Mouse (Mus musculus): Measurements from ENCODE around the gene 9530068E07Rik. TPM values are rescaled to one million over a fixed set of nuclear protein-coding genes. Genes with fewer than 3 reads are reported as not detected.
"Not testable (repeated sequence)": the region's sequence is repeated elsewhere in the genome, so short reads cannot be mapped to it uniquely, and the experiment has no call there.

The 9530068E07Rik gene
- polyA plus RNA-seq, 1 experiment from 2014 or later = 210 TPM

DNA sequence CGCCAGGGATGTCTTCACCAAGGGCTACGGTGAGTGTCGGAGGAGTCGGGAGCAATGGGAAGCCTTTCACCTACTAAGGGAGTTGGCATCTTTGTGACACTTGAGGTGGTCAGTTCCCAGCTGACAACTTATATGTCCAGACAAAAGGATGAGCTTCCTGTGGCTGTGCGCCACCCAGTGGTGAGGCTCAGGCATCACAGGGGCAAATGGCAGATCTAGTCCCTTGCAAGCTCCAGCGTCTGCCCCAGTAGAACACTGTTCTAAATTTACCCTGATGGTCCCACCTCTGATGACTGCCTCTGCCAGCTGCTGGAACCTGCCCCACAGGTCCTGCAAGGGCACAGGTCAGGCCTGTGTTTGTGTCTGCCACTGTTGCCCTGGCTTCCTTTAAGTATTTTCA, 21.9 kb upstream of the 9530068E07Rik start:
- peaks cover 23% of the 10 kb centered on the region for H3K4me1 ChIP-seq
- no peak overlapping the region for H3K27ac ChIP-seq (replicated peaks)
- no peak for ATAC-seq (ENCODE audit: insufficient number of reproducible peaks, low FRiP score, low TSS enrichment, low read depth)
- no peak overlapping the region for H3K9ac ChIP-seq
- 65% methylated on average over 6 of the region's 6 CpGs for WGBS
- H3K4me2 ChIP-seq (replicated peaks) = no peak overlapping the region
- no peaks in the 10 kb centered on the region for H3K27me3 ChIP-seq
- peaks cover 51% of the 10 kb centered on the region for H3K36me3 ChIP-seq
- H3K4me3 ChIP-seq (replicated peaks) = no peak overlapping the region
- no peaks in the 10 kb centered on the region for H3K9me3 ChIP-seq (replicated peaks)

DNA sequence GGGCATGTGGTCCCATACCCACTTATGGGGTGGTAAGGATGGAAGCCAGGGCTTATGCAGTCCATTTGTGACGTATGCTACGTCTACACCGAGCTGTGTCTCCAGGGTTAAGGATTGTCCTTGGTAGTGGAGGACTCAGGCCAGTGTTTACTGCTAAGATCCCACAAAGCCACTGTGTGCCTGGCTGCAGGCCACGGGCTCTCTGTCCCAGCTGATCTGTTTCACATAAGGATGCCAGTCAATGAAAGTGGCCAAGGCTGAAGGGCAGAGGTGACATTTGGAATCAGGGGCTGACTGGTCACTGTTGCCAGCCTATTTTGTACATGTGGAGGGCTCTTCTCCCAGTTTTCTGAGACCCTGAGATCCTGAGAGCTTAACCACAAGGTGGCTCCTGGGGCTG, 18.6 kb upstream of the 9530068E07Rik start:
- no peak overlapping the region for H3K9ac ChIP-seq
- H3K4me3 ChIP-seq (replicated peaks) = no peak overlapping the region
- peaks cover 11% of the 10 kb centered on the region; the same call in 1 of the 2 replicates for H3K4me1 ChIP-seq
- ATAC-seq (ENCODE audit: insufficient number of reproducible peaks, low FRiP score, low TSS enrichment, low read depth) = no peak
- H3K36me3 ChIP-seq = peaks cover 83% of the 10 kb centered on the region
- 93% methylated on average over 4 of the region's 4 CpGs for WGBS
- no peaks in the 10 kb centered on the region for H3K9me3 ChIP-seq (replicated peaks)
- H3K27me3 ChIP-seq = no peaks in the 10 kb centered on the region
- no peak overlapping the region for H3K4me2 ChIP-seq (replicated peaks)
- no peak overlapping the region for H3K27ac ChIP-seq (replicated peaks)

DNA sequence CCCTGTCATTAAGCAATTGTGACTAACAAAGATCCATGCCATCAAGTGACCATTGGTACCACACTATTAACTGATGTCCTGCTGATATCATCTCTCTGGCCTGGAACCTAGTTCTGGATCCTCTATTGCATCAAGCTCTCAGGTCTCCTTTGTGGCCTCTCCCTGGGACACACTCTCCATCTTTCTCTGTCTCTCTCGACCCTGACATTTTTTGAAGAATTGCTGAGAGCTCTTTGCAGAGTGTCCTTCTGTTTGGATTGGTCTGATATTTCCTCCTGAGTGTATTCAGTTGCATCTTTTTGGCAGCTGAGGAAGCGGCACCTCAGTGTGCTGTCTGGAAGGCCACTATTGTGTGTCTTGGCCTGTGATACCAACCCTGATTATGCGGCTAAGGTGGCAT, 17.0 kb upstream of the 9530068E07Rik start:
- H3K9ac ChIP-seq = no peak overlapping the region
- WGBS = 92% methylated on average over 3 of the region's 3 CpGs
- H3K4me3 ChIP-seq (replicated peaks) = no peak overlapping the region
- H3K27me3 ChIP-seq = no peaks in the 10 kb centered on the region
- H3K9me3 ChIP-seq (replicated peaks) = no peaks in the 10 kb centered on the region
- H3K27ac ChIP-seq (replicated peaks) = no peak overlapping the region
- H3K4me1 ChIP-seq = 0 out of 2 replicates have a peak, but pooled peaks cover 3% of the 10 kb centered on the region
- no peak for ATAC-seq (ENCODE audit: insufficient number of reproducible peaks, low FRiP score, low TSS enrichment, low read depth)
- no peak overlapping the region for H3K4me2 ChIP-seq (replicated peaks)
- peaks cover 94% of the 10 kb centered on the region for H3K36me3 ChIP-seq

DNA sequence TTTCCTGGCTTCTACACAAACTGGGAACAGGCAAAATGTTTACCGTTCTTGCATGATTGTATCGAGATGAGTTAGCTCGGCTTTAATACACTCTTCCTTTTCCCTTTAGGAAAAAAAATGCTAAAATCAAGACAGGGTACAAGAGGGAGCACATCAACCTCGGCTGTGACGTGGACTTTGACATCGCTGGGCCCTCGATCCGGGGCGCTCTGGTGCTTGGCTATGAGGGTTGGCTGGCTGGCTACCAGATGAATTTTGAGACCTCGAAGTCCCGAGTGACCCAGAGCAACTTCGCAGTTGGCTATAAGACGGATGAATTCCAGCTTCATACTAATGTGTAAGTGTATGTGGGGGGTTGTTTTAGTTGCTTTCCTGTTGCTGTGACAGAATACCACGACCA, 12.5 kb upstream of the 9530068E07Rik start:
- no peak overlapping the region for H3K4me2 ChIP-seq (replicated peaks)
- H3K9me3 ChIP-seq (replicated peaks) = no peaks in the 10 kb centered on the region
- H3K4me1 ChIP-seq = no peaks in the 10 kb centered on the region
- no peak for ATAC-seq (ENCODE audit: insufficient number of reproducible peaks, low FRiP score, low TSS enrichment, low read depth)
- no peak overlapping the region for H3K27ac ChIP-seq (replicated peaks)
- 88% methylated on average over 14 of the region's 14 CpGs for WGBS
- no peak overlapping the region for H3K9ac ChIP-seq
- H3K27me3 ChIP-seq = no peaks in the 10 kb centered on the region
- H3K4me3 ChIP-seq (replicated peaks) = no peak overlapping the region
- H3K36me3 ChIP-seq = peaks cover 95% of the 10 kb centered on the region

DNA sequence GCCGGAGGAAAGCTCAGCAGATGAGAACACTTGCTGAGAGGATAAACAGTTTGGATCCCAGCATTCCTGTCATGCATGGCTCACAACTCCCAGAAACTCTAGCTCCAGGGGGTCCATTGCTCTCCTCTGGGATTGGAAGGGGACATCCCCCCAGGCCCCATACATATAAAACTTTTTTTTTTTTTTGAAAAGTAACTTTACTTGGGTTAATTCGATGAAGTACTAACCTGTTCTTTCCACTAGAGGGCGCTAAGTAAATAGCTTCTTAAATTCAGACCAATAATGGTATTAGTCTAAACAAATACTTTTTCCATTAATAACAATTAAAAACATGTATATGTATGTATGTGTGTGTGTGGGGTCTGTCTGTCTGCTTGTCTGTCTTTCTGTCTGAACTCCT, 11.6 kb upstream of the 9530068E07Rik start:
- H3K9ac ChIP-seq = no peak overlapping the region
- no peaks in the 10 kb centered on the region for H3K27me3 ChIP-seq
- 44% methylated on average over 3 of the region's 3 CpGs for WGBS
- peaks cover 92% of the 10 kb centered on the region for H3K36me3 ChIP-seq
- H3K4me2 ChIP-seq (replicated peaks) = no peak overlapping the region
- no peak overlapping the region for H3K27ac ChIP-seq (replicated peaks)
- H3K9me3 ChIP-seq (replicated peaks) = no peaks in the 10 kb centered on the region
- no peak overlapping the region for H3K4me3 ChIP-seq (replicated peaks)
- no peak for ATAC-seq (ENCODE audit: insufficient number of reproducible peaks, low FRiP score, low TSS enrichment, low read depth)
- H3K4me1 ChIP-seq = no peaks in the 10 kb centered on the region

DNA sequence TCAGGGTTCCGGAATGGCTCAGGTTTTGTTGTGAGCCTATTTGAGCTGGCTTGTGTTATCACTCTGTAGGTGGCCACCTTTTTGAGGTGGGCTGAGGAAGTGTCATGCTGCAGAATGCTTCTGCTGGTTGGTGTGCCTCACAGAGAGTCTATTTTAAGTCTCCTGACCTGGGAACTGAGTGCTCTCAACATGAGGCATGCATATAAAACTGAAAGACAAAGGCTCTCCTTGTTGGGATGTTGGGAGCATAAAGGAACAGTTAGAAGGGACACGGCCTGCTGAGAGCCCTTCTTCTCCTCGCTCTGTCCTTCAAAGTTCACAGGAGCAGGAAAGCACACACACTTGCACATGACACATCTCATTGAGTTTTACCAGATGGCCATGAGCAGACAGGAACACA, 9.3 kb upstream of the 9530068E07Rik start:
- no peak for ATAC-seq (ENCODE audit: insufficient number of reproducible peaks, low FRiP score, low TSS enrichment, low read depth)
- no peak overlapping the region for H3K4me2 ChIP-seq (replicated peaks)
- no peaks in the 10 kb centered on the region for H3K4me1 ChIP-seq
- no peak overlapping the region for H3K4me3 ChIP-seq (replicated peaks)
- WGBS = 87% methylated on average over 3 of the region's 3 CpGs
- peaks cover 80% of the 10 kb centered on the region for H3K36me3 ChIP-seq
- H3K27ac ChIP-seq (replicated peaks) = no peak overlapping the region
- no peaks in the 10 kb centered on the region for H3K27me3 ChIP-seq
- no peaks in the 10 kb centered on the region for H3K9me3 ChIP-seq (replicated peaks)
- no peak overlapping the region for H3K9ac ChIP-seq

DNA sequence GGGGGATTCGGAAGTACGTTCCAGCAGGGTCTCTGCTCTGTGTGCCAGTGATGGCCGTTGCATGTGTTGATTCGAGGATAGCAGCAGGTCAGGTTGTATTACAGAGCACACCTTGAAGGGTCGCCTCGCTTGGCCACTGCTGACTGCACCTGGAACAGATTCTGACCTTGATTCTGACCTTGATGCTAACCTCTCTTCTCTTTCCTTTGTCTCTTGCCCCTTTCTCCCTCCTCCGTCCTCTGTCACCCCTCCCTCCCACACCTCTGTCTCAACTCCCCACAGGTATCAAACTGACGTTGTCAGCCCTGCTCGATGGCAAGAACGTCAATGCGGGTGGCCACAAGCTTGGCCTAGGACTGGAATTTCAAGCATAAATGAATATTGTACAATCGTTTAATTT, 8.1 kb upstream of the 9530068E07Rik start:
- H3K4me3 ChIP-seq (replicated peaks) = no peak overlapping the region
- WGBS = 87% methylated on average over 12 of the region's 12 CpGs

DNA sequence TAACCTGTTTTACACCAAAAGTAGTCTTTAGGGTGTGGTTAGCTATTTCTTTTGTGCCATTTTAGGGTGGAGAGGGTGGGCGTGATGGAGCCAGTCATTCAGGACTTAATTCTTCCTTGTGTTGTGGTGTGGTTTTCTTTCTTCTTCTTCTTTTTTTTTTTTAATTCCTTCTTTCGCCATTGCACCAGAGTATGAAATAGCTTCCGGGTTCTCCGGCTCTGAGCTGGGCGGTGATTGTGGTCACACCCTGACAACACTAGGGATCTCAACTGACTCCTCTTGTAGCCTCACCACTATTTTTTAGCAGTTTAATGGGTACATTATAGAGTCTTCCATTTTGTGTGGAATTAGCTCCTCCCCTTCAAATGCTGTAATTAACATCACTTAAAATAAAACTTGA, 7.2 kb upstream of the 9530068E07Rik start:
- H3K36me3 ChIP-seq = peaks cover 63% of the 10 kb centered on the region
- H3K9ac ChIP-seq; H3K27me3 ChIP-seq; H3K4me2 ChIP-seq (replicated peaks); ATAC-seq (ENCODE audit: insufficient number of reproducible peaks, low FRiP score, low TSS enrichment, low read depth); H3K27ac ChIP-seq (replicated peaks); H3K9me3 ChIP-seq (replicated peaks); H3K4me3 ChIP-seq (replicated peaks); H3K4me1 ChIP-seq: not testable (repeated sequence)
- 88% methylated on average over 5 of the region's 5 CpGs for WGBS

More for the DNA sequence above, 8.1 kb upstream of the 9530068E07Rik start:
- H3K27me3 ChIP-seq = no peaks in the 10 kb centered on the region
- ATAC-seq (ENCODE audit: insufficient number of reproducible peaks, low FRiP score, low TSS enrichment, low read depth) = no peak
- H3K4me1 ChIP-seq = no peaks in the 10 kb centered on the region
- no peak overlapping the region for H3K9ac ChIP-seq
- H3K9me3 ChIP-seq (replicated peaks) = no peaks in the 10 kb centered on the region
- no peak overlapping the region for H3K4me2 ChIP-seq (replicated peaks)
- peaks cover 69% of the 10 kb centered on the region for H3K36me3 ChIP-seq
- H3K27ac ChIP-seq (replicated peaks) = no peak overlapping the region

DNA sequence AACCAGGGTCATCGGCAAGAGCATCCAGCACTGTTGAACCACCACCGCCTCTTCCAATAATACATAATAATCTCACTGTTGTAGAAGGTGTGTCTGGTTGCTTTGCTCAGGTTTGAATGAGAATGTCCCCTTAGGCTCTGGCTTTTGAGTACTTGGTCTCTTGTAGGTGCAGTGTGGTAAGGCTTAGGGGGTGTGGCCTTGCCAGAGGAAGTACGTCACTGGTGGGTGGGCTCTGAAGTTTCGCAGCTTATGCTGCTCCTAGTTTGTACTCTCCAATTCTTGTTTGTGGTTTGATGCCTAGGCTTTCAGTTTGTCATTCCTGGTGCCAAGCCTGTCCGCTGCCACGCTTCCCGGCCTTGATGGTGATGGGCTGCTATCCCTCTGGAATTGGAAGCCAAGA, 6.3 kb upstream of the 9530068E07Rik start:
- no peak overlapping the region for H3K27ac ChIP-seq (replicated peaks)
- ATAC-seq (ENCODE audit: insufficient number of reproducible peaks, low FRiP score, low TSS enrichment, low read depth) = no peak
- H3K4me3 ChIP-seq (replicated peaks) = no peak overlapping the region
- H3K9ac ChIP-seq = no peak overlapping the region
- H3K4me2 ChIP-seq (replicated peaks) = no peak overlapping the region
- no peaks in the 10 kb centered on the region for H3K4me1 ChIP-seq
- H3K27me3 ChIP-seq = no peaks in the 10 kb centered on the region
- WGBS = 90% methylated on average over 7 of the region's 7 CpGs
- no peaks in the 10 kb centered on the region for H3K9me3 ChIP-seq (replicated peaks)
- peaks cover 54% of the 10 kb centered on the region for H3K36me3 ChIP-seq

DNA sequence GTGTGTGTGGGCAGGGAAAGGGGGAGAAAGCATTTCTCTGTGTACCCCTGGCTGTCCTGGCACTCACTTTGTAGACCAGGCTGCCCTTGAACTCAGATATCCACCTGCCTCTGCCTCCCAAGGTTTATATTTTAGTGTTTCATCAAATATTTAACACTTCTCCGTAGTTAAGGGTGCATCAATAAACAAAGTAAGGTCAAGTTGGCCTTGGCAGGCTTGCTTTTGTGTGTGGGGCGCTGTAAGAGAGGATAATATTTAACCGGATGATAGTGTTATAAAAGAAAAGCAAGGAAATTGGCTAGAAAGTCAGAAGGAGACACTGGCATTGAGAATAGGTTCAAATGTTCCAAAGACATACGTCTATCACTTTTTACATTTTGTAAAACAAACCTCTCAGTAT, 1.7 kb upstream of the 9530068E07Rik start:
- no peak for ATAC-seq (ENCODE audit: insufficient number of reproducible peaks, low FRiP score, low TSS enrichment, low read depth)
- Histone ChIP-seq H3K9me3 (replicated peaks) (no peaks in the 10 kb centered on the region), H3K9ac (no peak overlapping the region), H3K4me2 (replicated peaks) (no peak overlapping the region), H3K4me1 (peaks cover 17% of the 10 kb centered on the region), H3K36me3 (peaks cover 11% of the 10 kb centered on the region), H3K4me3 (replicated peaks) (no peak overlapping the region), H3K27ac (replicated peaks) (no peak overlapping the region), H3K27me3 (no peaks in the 10 kb centered on the region)
- WGBS = 88% methylated on average over 4 of the region's 4 CpGs

DNA sequence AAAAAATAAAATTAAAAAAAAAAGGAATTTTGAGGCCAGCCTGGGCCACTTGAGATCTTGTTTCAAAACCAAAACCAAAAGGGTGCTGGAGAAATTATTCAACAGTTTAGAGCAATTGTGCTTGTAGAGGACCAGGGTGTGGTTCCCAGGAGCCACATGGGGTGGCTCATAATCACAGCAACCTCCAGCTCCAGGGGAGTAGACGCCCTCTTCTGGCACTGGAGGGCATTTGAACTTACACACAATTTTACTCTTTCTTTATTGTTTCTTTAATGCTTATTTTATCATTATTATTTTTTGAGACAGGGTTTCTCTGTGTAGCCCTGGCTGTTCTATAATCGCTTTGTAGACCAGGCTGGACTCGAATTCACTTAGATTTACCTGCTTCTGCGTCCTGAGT, 885 bp upstream of the 9530068E07Rik start:
- no peak overlapping the region for H3K27ac ChIP-seq (replicated peaks)
- H3K9ac ChIP-seq = no peak overlapping the region
- ATAC-seq (ENCODE audit: insufficient number of reproducible peaks, low FRiP score, low TSS enrichment, low read depth) = no peak
- peaks cover 3% of the 10 kb centered on the region for H3K36me3 ChIP-seq
- 34% methylated on average over 4 of the region's 4 CpGs for WGBS
- H3K4me3 ChIP-seq (replicated peaks) = peak overlapping the region; percentile 98; the same call in 1 of the 2 replicates
- H3K9me3 ChIP-seq (replicated peaks) = no peaks in the 10 kb centered on the region
- H3K27me3 ChIP-seq = no peaks in the 10 kb centered on the region
- no peak overlapping the region for H3K4me2 ChIP-seq (replicated peaks)
- H3K4me1 ChIP-seq = peaks cover 17% of the 10 kb centered on the region

DNA sequence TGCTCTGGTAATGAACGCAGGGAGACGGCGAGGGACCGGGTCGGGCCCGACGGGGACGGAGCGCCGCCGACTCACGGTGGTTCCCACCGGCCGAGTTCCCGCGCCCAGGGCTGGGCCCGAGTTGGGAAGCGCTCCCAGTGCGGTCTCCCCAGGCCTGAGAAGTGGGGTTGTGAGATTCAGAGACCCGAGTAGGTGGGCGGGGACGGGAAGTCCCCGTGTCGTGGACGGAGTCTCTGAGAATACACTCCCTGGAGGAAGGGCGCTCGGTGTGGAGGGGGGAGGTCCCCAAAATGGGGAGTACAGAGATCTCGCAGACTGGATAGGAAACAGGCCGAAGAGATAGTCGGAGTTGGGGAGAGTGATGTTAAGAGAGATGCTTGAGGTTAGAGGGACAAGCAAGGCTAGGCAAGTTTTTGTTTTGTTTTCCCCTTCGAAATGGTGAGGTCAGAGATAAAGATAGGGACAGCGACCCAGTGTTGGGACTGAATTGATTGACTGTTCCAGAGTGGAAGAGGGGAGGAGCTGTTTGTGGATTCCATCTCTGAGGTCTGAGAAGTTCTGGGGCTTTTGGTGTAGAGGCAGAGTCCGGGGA, 465 bp downstream of the 9530068E07Rik start:
- Histone ChIP-seq H3K9ac (peak overlapping the region; percentile 99), H3K9me3 (replicated peaks) (no peaks in the 10 kb centered on the region), H3K4me2 (replicated peaks) (peak overlapping the region; percentile 66), H3K36me3 (no peaks in the 10 kb centered on the region), H3K4me1 (peaks cover 21% of the 10 kb centered on the region), H3K4me3 (replicated peaks) (peak overlapping the region; percentile 98), H3K27ac (replicated peaks) (peak overlapping the region; percentile 91), H3K27me3 (no peaks in the 10 kb centered on the region)
- under 1% methylated on average over 33 of the region's 33 CpGs for WGBS
- ATAC-seq (ENCODE audit: insufficient number of reproducible peaks, low FRiP score, low TSS enrichment, low read depth) = peak; percentile 77
